Comparison of ENCODE assay signal across 14 mouse cellular contexts in the genomic region with DNA sequence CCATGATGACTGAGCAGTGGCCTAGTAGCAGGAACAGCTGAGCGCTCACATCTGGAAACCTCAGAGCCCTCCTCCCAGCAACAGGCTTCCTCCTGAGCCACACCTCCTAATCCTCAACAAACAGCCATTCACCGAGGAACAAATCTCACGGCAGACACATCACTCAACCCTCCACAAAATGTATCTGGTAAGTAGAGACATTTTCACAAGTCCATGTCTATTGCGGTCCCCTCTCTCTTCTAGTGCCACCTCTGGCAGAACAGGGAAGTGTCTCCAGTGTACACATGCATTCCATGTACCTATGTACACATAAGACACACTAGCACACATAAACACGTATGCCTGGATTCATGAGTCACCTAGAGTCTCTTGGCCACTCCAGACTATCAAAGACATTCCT. TPM values are rescaled to one million over a fixed set of nuclear protein-coding genes. Genes with fewer than 3 reads are reported as not detected.
DNase-seq lines count a peak whose midpoint lies in the region; ATAC-seq and TF ChIP-seq lines count a peak whose summit lies in the region.
"Had no signal": no experiment of that assay in that cellular context is flagged by ENCODE, and none has a peak within 500 bp of the region (broad histone marks: within the 10 kb centered on the region; RNA-seq: fewer than 3 reads in every experiment).

No protein-coding gene starts in this region.

- no peaks in the 10 kb centered on the region for H3K36me3 ChIP-seq in forebrain, postnatal 0 days (ENCODE audit: insufficient read depth)
- no peaks in the 10 kb centered on the region for H3K36me3 ChIP-seq in forebrain, embryonic 15.5 days
- no peaks in the 10 kb centered on the region for H3K36me3 ChIP-seq in lung, postnatal 0 days (ENCODE audit: insufficient read depth, low read length)

- ATAC-seq in forebrain, postnatal 0 days, result no peak
- ATAC-seq in forebrain, embryonic 15.5 days (replicated peaks), result no peak
- ATAC-seq in lung, postnatal 0 days, result no peak
- ATAC-seq in monocyte, adult 5-6 weeks (replicated peaks; ENCODE audit: insufficient number of reproducible peaks, low FRiP score, low TSS enrichment, poor library complexity, severe bottlenecking), result 0 out of 2 replicates have a peak, but pooled peaks have one; percentile 35

- no peak for DNase-seq in forebrain, postnatal 0 days
- DNase-seq in lung, postnatal 0 days (ENCODE audit: low spot score), result no peak
- DNase-seq in lung, postnatal 36 days, result no peak
- peak; percentile 70 for DNase-seq in R1 (ENCODE audit: low read depth, low spot score)
- DNase-seq in right cerebral cortex, adult 18-20 months, result no peak
- no peak for DNase-seq in gastrocnemius, adult 18-20 months (ENCODE audit: low spot score)
- DNase-seq: adrenal gland, postnatal 10 days; cerebellum, adult 9-10 months; gastrocnemius, postnatal 25 days; kidney, postnatal 25 days; left cerebral cortex, postnatal 4 days; lung, postnatal 14 days had no signal

- peaks cover 8% of the 10 kb centered on the region; the same call in 1 of the 2 replicates for H3K4me1 ChIP-seq in forebrain, postnatal 0 days (ENCODE audit: insufficient read depth)
- peaks cover 18% of the 10 kb centered on the region for H3K4me1 ChIP-seq in forebrain, embryonic 15.5 days
- no peaks in the 10 kb centered on the region for H3K4me1 ChIP-seq in lung, postnatal 0 days (ENCODE audit: insufficient read depth, low read depth, low read length)

- TF ChIP-seq EP300 in lung, postnatal 0 days (IDR thresholded peaks at IDR 0.05), result no peak

- H3K9ac ChIP-seq in forebrain, postnatal 0 days, result no peak overlapping the region
- no peak overlapping the region for H3K9ac ChIP-seq in forebrain, embryonic 15.5 days (replicated peaks)
- H3K9ac ChIP-seq in lung, postnatal 0 days (replicated peaks; ENCODE audit: low read depth), result no peak overlapping the region

- whole genome bisulfite sequencing in forebrain, postnatal 0 days, result 74% methylated on average over 5 of the region's 5 CpGs
- 72% methylated on average over 5 of the region's 5 CpGs for WGBS in forebrain, embryonic 15.5 days
- WGBS in lung, postnatal 0 days, result 63% methylated on average over 5 of the region's 5 CpGs

- no peak overlapping the region for H3K4me3 ChIP-seq in forebrain, postnatal 0 days (ENCODE audit: low read depth, low read length)
- H3K4me3 ChIP-seq in forebrain, embryonic 15.5 days, result no peak overlapping the region
- H3K4me3 ChIP-seq in lung, postnatal 0 days (ENCODE audit: low read depth, low read length), result no peak overlapping the region

- peak; percentile 52 for TF ChIP-seq CTCF in forebrain, postnatal 0 days (IDR thresholded peaks at IDR 0.05; ENCODE audit: low read depth)
- peak; percentile 56 for TF ChIP-seq CTCF in lung, postnatal 0 days (IDR thresholded peaks at IDR 0.05)

- H3K27me3 ChIP-seq in forebrain, postnatal 0 days (ENCODE audit: insufficient read depth, low read length), result no peaks in the 10 kb centered on the region
- H3K27me3 ChIP-seq in forebrain, embryonic 15.5 days, result no peaks in the 10 kb centered on the region
- H3K27me3 ChIP-seq in lung, postnatal 0 days (replicated peaks; ENCODE audit: insufficient read depth, low read length), result 0 out of 2 replicates have a peak, but pooled peaks cover 6% of the 10 kb centered on the region

- H3K4me2 ChIP-seq in forebrain, postnatal 0 days (ENCODE audit: low read depth), result no peak overlapping the region
- no peak overlapping the region for H3K4me2 ChIP-seq in forebrain, embryonic 15.5 days (replicated peaks)
- H3K4me2 ChIP-seq in lung, postnatal 0 days (replicated peaks; ENCODE audit: low read depth, low read length), result no peak overlapping the region

- no peaks in the 10 kb centered on the region for H3K9me3 ChIP-seq in forebrain, postnatal 0 days (ENCODE audit: low read length)
- H3K9me3 ChIP-seq in forebrain, embryonic 15.5 days, result no peaks in the 10 kb centered on the region
- H3K9me3 ChIP-seq in lung, postnatal 0 days (ENCODE audit: low read length), result no peaks in the 10 kb centered on the region

- no peak overlapping the region for H3K27ac ChIP-seq in forebrain, postnatal 0 days (ENCODE audit: low read depth, low read length)
- H3K27ac ChIP-seq in forebrain, embryonic 15.5 days (replicated peaks), result no peak overlapping the region
- no peak overlapping the region for H3K27ac ChIP-seq in lung, postnatal 0 days (ENCODE audit: low read length)

RNA-seq across cellular contexts. Expression of a gene that starts 2.2 kb away (rescaled TPM):
- 234 and 254 TPM in 2 replicates for total RNA-seq in forebrain, postnatal 0 days (2014; rRNA removed)
- 256 and 281 TPM in 2 replicates for polyA plus RNA-seq in forebrain, postnatal 0 days (2015; fragmentation: Nextera tagmentation; extraction: Ambion mirVana)
- 250 and 259 TPM in 2 replicates for polyA plus RNA-seq in forebrain, embryonic 15.5 days (2015; fragmentation: Nextera tagmentation; extraction: Ambion mirVana)
- 0.15 TPM in 1 of 2 replicates, not detected in the other for polyA plus RNA-seq in lung, postnatal 0 days (2015; fragmentation: Nextera tagmentation; extraction: Ambion mirVana)
- not detected in 3 replicates for total RNA-seq in monocyte, adult 5-6 weeks (2017)
- not detected for total RNA-seq in gastrocnemius, adult 18-20 months (2021)
- total RNA-seq: gastrocnemius, postnatal 25 days had no signal

RNA-seq across cellular contexts. Expression of a gene that starts 17.8 kb away (rescaled TPM):
- total RNA-seq in forebrain, postnatal 0 days (2014; rRNA removed), result 1,237 and 1,339 TPM in 2 replicates
- polyA plus RNA-seq in forebrain, postnatal 0 days (2015; fragmentation: Nextera tagmentation; extraction: Ambion mirVana), result 766 and 769 TPM in 2 replicates
- polyA plus RNA-seq in forebrain, embryonic 15.5 days (2015; fragmentation: Nextera tagmentation; extraction: Ambion mirVana), result 535 and 578 TPM in 2 replicates
- 507 and 513 TPM in 2 replicates for polyA plus RNA-seq in lung, postnatal 0 days (2015; fragmentation: Nextera tagmentation; extraction: Ambion mirVana)
- total RNA-seq in monocyte, adult 5-6 weeks (2017), result 361 to 408 TPM (median 386 TPM) in 3 replicates
- 100 to 1,000 TPM; 111 to 134 TPM for total RNA-seq in gastrocnemius, adult 18-20 months (2021)

RNA-seq across cellular contexts. Expression of a gene that starts 18.1 kb away (rescaled TPM):
- not detected in 2 replicates for total RNA-seq in forebrain, postnatal 0 days (2014; rRNA removed)
- not detected in 2 replicates for polyA plus RNA-seq in forebrain, postnatal 0 days (2015; fragmentation: Nextera tagmentation; extraction: Ambion mirVana)
- polyA plus RNA-seq in forebrain, embryonic 15.5 days (2015; fragmentation: Nextera tagmentation; extraction: Ambion mirVana), result not detected in 2 replicates
- polyA plus RNA-seq in lung, postnatal 0 days (2015; fragmentation: Nextera tagmentation; extraction: Ambion mirVana), result not detected in 2 replicates
- not detected in 3 replicates for total RNA-seq in monocyte, adult 5-6 weeks (2017)
- not detected for total RNA-seq in gastrocnemius, adult 18-20 months (2021)
- total RNA-seq: adrenal gland, postnatal 10 days; gastrocnemius, postnatal 25 days; left cerebral cortex, postnatal 4 days had no signal

RNA-seq across cellular contexts. Expression of a gene that starts 18.5 kb away (rescaled TPM):
- 12.6 and 16.3 TPM in 2 replicates for total RNA-seq in forebrain, postnatal 0 days (2014; rRNA removed)
- 9.4 and 11.7 TPM in 2 replicates for polyA plus RNA-seq in forebrain, postnatal 0 days (2015; fragmentation: Nextera tagmentation; extraction: Ambion mirVana)
- polyA plus RNA-seq in forebrain, embryonic 15.5 days (2015; fragmentation: Nextera tagmentation; extraction: Ambion mirVana), result 2.2 and 3.2 TPM in 2 replicates
- polyA plus RNA-seq in lung, postnatal 0 days (2015; fragmentation: Nextera tagmentation; extraction: Ambion mirVana), result 0.33 and 0.87 TPM in 2 replicates
- 0.29 to 0.53 TPM (median 0.38 TPM) in 3 replicates for total RNA-seq in monocyte, adult 5-6 weeks (2017)
- total RNA-seq in gastrocnemius, adult 18-20 months (2021), result under 1 TPM in 1 of 2 experiments, not detected in 1; 0.36 TPM
- total RNA-seq: gastrocnemius, postnatal 25 days had no signal

RNA-seq across cellular contexts. Expression of a gene that starts 32.8 kb away (rescaled TPM):
- total RNA-seq in forebrain, postnatal 0 days (2014; rRNA removed), result 21.1 and 25.2 TPM in 2 replicates
- 6.1 and 10.6 TPM in 2 replicates for polyA plus RNA-seq in forebrain, postnatal 0 days (2015; fragmentation: Nextera tagmentation; extraction: Ambion mirVana)
- polyA plus RNA-seq in forebrain, embryonic 15.5 days (2015; fragmentation: Nextera tagmentation; extraction: Ambion mirVana), result 19.2 and 20.0 TPM in 2 replicates
- polyA plus RNA-seq in lung, postnatal 0 days (2015; fragmentation: Nextera tagmentation; extraction: Ambion mirVana), result 10.6 and 12.4 TPM in 2 replicates
- 11.9 to 24.2 TPM (median 12.0 TPM) in 3 replicates for total RNA-seq in monocyte, adult 5-6 weeks (2017)
- total RNA-seq in gastrocnemius, adult 18-20 months (2021), result 10 to 100 TPM; 19.9 to 23.5 TPM

Comparison
In these comparisons a context has a peak if more than half of its experiments do, and no peak if none do; other contexts are left out.
1. RNA of a gene that starts 2.2 kb away (total RNA-seq): 234 to 254 TPM in forebrain, postnatal 0 days; not detected in monocyte, adult 5-6 weeks and not detected in gastrocnemius, adult 18-20 months; every median in the first group is over 100 times any median in the second.